Mouse (Mus musculus) E14TG2a.4 (cell line): ENCODE data around the gene Aldh8a1.

Experiments
- H3K27me3 ChIP-seq: 2 replicates; pipeline ENCODE4 v1.6.1; 2014; ENCODE audit warnings: low read length, control low read depth; ENCODE audit not compliant: insufficient read depth
- H3K36me3 ChIP-seq: 2 replicates; pipeline ENCODE4 v1.6.1; 2014; ENCODE audit warnings: low read length, control low read depth; ENCODE audit not compliant: insufficient read depth
- H3K4me1 ChIP-seq: replicated peaks from 2 replicates; pipeline ENCODE4 v1.6.1; 2014; ENCODE audit warnings: low read depth, low read length, control low read depth
- H3K4me3 ChIP-seq: replicated peaks from 2 replicates; pipeline ENCODE4 v1.5.1; 2014; ENCODE audit warnings: mild to moderate bottlenecking, low read length
- H3K9me3 ChIP-seq: 2 replicates; pipeline ENCODE4 v1.6.1; 2014; ENCODE audit warnings: low read length, control low read depth
- CTCF ChIP-seq: conservative IDR thresholded peaks from 2 replicates; pipeline ENCODE4 v1.5.1; 2014; ENCODE audit warnings: low read length
- NANOG ChIP-seq: IDR thresholded peaks from 2 replicates; pipeline ENCODE4 v1.6.1; 2014; ENCODE audit warnings: borderline replicate concordance, low read length, mixed read lengths
- POU5F1 ChIP-seq: IDR thresholded peaks from 2 replicates; pipeline ENCODE4 v1.6.1; 2014; ENCODE audit warnings: low read length, borderline replicate concordance

Aldh8a1 gene

GRCm38 (mm10) chr10:21376682-21377473, at the start of gene Aldh8a1:
Aldh8a1 (plus strand) TSS chr10:21377291.
- no peak for TF ChIP-seq POU5F1
- TF ChIP-seq NANOG = no peak
- no peak for TF ChIP-seq CTCF

GRCm38 (mm10) chr10:21327605-21328135, 49.4 kb upstream of the Aldh8a1 start:
- Histone ChIP-seq H3K36me3 (peaks cover 60% of the 10 kb centered on the region), H3K9me3 (no peaks in the 10 kb centered on the region), H3K27me3 (no peaks in the 10 kb centered on the region), H3K4me1 (peaks cover 7% of the 10 kb centered on the region; the same call in 1 of the 2 replicates), H3K4me3 (no peak overlapping the region)
- TF ChIP-seq POU5F1 (no peak), CTCF (no peak), NANOG (no peak)

More at GRCm38 (mm10) chr10:21376682-21377473, at the start of gene Aldh8a1:
- H3K36me3 ChIP-seq = no peaks in the 10 kb centered on the region
- no peak within 1 kb of the TSS for H3K4me3 ChIP-seq
- no peaks in the 10 kb centered on the region for H3K9me3 ChIP-seq
- H3K27me3 ChIP-seq = peaks cover 10% of the 10 kb centered on the region
- peaks cover 10% of the 10 kb centered on the region; the same call in 1 of the 2 replicates for H3K4me1 ChIP-seq

- no peak overlapping the region for H3K4me3 ChIP-seq
Measured at GRCm38 (mm10) chr10:21334349-21335105, 42.6 kb upstream of the Aldh8a1 start.

GRCm38 (mm10) chr10:21335534-21335933, 41.6 kb upstream of the Aldh8a1 start:
- Histone ChIP-seq H3K27me3 (no peaks in the 10 kb centered on the region), H3K4me1 (peaks cover 65% of the 10 kb centered on the region)
- TF ChIP-seq POU5F1 = no peak
- TF ChIP-seq NANOG = no peak
- no peak for TF ChIP-seq CTCF

More at GRCm38 (mm10) chr10:21334349-21335105, 42.6 kb upstream of the Aldh8a1 start:
- peaks cover 57% of the 10 kb centered on the region for H3K4me1 ChIP-seq
- no peaks in the 10 kb centered on the region for H3K27me3 ChIP-seq
- TF ChIP-seq POU5F1 (no peak), CTCF (no peak), NANOG (no peak)
- peaks cover 91% of the 10 kb centered on the region for H3K36me3 ChIP-seq
- H3K9me3 ChIP-seq = no peaks in the 10 kb centered on the region

GRCm38 (mm10) chr10:21337191-21337590, 39.9 kb upstream of the Aldh8a1 start:
- TF ChIP-seq POU5F1 (no peak), NANOG (no peak), CTCF (peak; percentile 94)
- Histone ChIP-seq H3K36me3 (peaks cover 80% of the 10 kb centered on the region), H3K9me3 (no peaks in the 10 kb centered on the region), H3K4me1 (peaks cover 79% of the 10 kb centered on the region), H3K27me3 (no peaks in the 10 kb centered on the region), H3K4me3 (no peak overlapping the region)

More at GRCm38 (mm10) chr10:21335534-21335933, 41.6 kb upstream of the Aldh8a1 start:
- Histone ChIP-seq H3K36me3 (peaks cover 84% of the 10 kb centered on the region), H3K4me3 (no peak overlapping the region), H3K9me3 (no peaks in the 10 kb centered on the region)

- H3K27me3 ChIP-seq = no peaks in the 10 kb centered on the region
- peaks cover 81% of the 10 kb centered on the region for H3K36me3 ChIP-seq
- no peaks in the 10 kb centered on the region for H3K9me3 ChIP-seq
- TF ChIP-seq POU5F1 (no peak), NANOG (no peak), CTCF (no peak)
- H3K4me3 ChIP-seq = peak overlapping the region; percentile 65
- peaks cover 49% of the 10 kb centered on the region for H3K4me1 ChIP-seq
Measured at GRCm38 (mm10) chr10:21341706-21342105, 35.4 kb upstream of the Aldh8a1 start.

- H3K4me3 ChIP-seq = peak overlapping the region; percentile 65; the same call in 1 of the 2 replicates
- no peaks in the 10 kb centered on the region for H3K27me3 ChIP-seq
- H3K4me1 ChIP-seq = peaks cover 47% of the 10 kb centered on the region
- peaks cover 81% of the 10 kb centered on the region for H3K36me3 ChIP-seq
- no peaks in the 10 kb centered on the region for H3K9me3 ChIP-seq
- no peak for TF ChIP-seq POU5F1
- no peak for TF ChIP-seq CTCF
- no peak for TF ChIP-seq NANOG
Measured at GRCm38 (mm10) chr10:21342331-21343005, 34.6 kb upstream of the Aldh8a1 start.

- TF ChIP-seq NANOG (no peak), POU5F1 (no peak), CTCF (no peak)
- H3K4me3 ChIP-seq = no peak overlapping the region
Measured at GRCm38 (mm10) chr10:21347332-21347731, 29.8 kb upstream of the Aldh8a1 start.

More at GRCm38 (mm10) chr10:21347332-21347731, 29.8 kb upstream of the Aldh8a1 start:
- H3K9me3 ChIP-seq = no peaks in the 10 kb centered on the region
- no peaks in the 10 kb centered on the region for H3K27me3 ChIP-seq
- peaks cover 77% of the 10 kb centered on the region for H3K36me3 ChIP-seq
- peaks cover 14% of the 10 kb centered on the region for H3K4me1 ChIP-seq
